Mouse (Mus musculus): ENCODE data around the gene Dhrs3.

Dhrs3 gene

GRCm38 (mm10) chr4:144892133-144892936 is at the start of gene Dhrs3:
TSS of gene Dhrs3 (plus strand) at chr4:144892827.
- DNase-seq, result peak; percentile 87

GRCm38 (mm10) chr4:144861756-144862505 is 30.7 kb upstream of the Dhrs3 start:
- no peak for DNase-seq

DNA sequence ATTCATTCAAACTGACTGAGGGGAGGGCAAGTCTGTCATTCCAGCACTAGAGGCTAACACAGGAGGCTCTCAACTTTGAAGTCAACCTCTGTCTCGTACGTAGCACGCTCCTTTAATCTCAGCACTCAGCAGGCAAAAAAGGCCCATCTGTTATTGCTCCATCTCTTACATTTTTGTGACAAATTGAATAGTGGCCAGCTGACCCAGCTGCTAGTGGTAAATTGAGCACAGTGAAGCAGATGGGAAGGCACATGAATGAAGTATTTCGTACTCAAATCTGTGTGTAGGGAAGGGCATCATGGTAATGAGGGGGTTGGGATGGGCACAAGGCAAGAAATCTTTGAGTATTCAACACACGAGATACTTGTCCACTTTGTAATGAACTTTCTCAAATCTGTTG is 24.7 kb upstream of the Dhrs3 start:
- no peak for DNase-seq

DNA sequence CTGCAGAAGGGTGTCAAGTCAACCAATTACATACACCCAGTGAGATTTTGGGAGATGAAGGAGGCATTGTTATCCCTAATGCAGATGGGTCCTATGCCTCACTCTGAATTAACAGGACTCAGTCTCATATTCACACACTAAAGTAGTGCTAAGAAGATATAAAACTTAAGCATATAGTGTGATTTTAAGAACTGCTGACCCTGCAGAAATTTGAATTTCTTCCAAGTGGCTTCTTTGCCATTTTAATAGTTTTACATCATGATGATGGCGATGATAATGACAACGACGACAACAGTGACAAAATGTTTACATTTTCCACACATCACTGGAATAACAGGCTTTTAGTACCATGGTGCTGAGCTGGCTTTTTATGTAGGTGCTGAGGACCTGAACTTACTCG is 24.0 kb upstream of the Dhrs3 start:
- no peak for DNase-seq

GRCm38 (mm10) chr4:144872905-144873304 is 19.7 kb upstream of the Dhrs3 start:
- DNase-seq, result no peak

GRCm38 (mm10) chr4:144875576-144876093 is 17.0 kb upstream of the Dhrs3 start:
- DNase-seq, result no peak

- no peak for DNase-seq
These were observed 13.1 kb upstream of the Dhrs3 start for GRCm38 (mm10) chr4:144879549-144879948.

- DNase-seq, result no peak
These were observed 11.3 kb upstream of the Dhrs3 start for GRCm38 (mm10) chr4:144881376-144881775.

- DNase-seq, result no peak
These were observed 9.7 kb upstream of the Dhrs3 start for GRCm38 (mm10) chr4:144882881-144883331.

DNA sequence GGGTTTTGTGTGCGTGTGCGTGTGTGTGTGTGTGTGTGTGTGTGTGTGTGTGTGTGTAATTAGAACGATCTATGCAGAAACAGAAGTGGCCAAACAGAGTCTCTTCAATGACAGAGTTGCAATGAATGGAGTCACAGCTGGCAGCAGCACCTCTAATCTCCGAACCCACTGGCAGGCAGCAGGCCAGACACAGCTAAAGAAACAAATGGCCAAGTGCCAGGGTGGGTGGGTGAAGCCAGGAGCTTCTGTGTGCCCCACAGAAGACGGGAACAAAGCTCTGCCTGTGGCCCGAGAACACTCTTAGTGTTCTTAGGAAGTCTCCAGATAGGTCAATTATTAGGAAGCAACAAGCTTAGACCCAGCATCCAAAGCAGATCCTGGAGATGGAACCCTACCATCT is 6.2 kb upstream of the Dhrs3 start:
- DNase-seq, result no peak

DNA sequence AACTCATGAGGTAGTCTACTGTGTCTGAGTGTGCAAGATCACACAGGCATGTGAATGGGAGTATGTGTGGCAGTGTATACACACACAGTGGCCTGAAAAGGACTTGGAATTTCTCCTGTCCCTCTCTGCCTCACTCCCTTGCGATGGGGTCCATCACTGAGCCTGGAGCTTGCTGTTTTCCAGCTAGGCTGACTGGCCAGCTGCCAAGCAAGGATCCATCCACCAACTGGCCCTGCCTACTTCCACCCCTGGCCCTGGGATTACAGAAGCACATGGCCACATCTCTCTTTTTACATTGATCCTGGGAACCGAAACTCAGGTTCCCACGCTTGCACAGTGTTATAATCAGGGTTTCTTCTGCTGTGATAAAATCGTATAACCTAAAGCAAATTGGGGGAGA is 3.9 kb upstream of the Dhrs3 start:
- DNase-seq, result no peak

DNA sequence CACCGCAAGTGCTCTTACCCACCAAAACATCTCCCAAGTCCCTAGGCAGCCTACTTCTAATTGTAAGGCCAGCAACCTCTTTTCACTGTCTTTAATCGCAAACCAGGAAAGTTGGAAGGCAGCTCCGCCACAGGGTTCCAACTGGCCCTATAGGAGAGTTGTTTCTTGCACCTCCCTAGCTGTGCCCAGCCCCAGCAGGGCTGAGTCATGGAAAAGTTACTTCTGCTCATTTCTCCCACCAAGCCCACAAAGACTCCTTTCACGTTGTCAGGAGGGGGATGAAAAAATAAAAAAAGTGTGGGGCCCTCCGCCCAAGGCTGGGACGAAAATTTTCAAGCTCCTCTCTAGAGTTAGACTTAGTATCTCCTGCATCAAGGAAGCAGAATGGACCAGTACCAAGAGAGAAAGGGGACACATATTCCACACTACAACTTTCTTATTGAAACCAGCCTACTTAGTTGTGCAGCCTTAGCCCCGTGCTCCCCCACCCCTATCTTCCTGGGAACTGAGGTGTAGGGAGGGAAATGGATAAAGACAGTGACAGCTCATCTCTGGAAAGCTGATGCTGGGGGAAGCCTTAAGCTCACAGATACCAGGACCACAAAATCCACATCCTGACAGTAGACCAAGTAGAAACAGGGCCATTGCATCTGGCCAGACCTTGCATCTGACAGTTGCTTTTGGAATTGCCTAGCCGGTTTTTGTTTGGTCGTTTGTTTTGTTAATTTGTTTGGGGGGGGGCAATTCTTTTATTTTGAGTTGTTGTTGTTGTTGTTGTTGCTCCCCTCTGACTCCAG is 2.9 kb upstream of the Dhrs3 start:
- no peak for DNase-seq

DNA sequence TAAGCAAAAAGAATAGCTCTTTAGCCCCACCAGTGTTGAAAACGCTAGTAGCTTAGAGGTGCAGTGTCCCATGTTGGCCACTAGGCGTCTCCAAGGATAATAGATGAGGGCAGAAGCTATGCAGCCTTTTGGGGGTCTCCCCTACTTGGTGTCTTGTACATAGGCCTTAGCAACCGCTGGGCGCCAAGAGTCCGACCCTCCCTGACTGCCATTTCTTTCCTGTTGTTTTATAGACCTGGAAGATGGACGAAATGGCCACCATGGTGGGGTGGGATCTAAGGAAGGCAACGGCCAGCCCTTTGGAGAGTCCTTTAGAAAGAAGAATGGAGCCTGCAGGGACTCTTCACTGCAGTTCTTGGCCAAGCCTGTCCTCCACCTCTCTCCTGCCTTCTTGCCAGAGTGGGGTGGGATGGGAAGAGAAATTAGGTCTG is 1.9 kb upstream of the Dhrs3 start:
- DNase-seq, result peak; percentile 65

GRCm38 (mm10) chr4:144891121-144891711 is 1.4 kb upstream of the Dhrs3 start:
- DNase-seq, result peak; percentile 35

GRCm38 (mm10) chr4:144891743-144892132 is 889 bp upstream of the Dhrs3 start:
- no peak for DNase-seq

DNA sequence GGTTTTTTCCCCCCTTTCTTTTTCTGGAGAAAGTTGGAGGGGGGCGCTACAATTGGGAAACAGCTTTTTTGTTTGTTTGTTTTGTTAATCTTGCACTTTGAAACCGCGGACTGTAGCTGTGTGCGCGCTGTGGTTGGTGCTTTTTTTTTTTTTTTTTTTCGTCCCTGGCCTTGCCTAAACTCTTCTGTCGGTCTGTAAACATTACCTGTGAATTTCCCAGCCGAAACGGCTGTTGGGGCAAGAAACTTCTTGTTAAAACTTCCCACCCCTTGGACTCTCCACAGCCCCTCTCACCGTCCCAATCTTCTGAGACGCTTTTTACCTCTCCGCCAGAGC is 278 bp downstream of the Dhrs3 start:
- peak; percentile 39 for DNase-seq

DNA sequence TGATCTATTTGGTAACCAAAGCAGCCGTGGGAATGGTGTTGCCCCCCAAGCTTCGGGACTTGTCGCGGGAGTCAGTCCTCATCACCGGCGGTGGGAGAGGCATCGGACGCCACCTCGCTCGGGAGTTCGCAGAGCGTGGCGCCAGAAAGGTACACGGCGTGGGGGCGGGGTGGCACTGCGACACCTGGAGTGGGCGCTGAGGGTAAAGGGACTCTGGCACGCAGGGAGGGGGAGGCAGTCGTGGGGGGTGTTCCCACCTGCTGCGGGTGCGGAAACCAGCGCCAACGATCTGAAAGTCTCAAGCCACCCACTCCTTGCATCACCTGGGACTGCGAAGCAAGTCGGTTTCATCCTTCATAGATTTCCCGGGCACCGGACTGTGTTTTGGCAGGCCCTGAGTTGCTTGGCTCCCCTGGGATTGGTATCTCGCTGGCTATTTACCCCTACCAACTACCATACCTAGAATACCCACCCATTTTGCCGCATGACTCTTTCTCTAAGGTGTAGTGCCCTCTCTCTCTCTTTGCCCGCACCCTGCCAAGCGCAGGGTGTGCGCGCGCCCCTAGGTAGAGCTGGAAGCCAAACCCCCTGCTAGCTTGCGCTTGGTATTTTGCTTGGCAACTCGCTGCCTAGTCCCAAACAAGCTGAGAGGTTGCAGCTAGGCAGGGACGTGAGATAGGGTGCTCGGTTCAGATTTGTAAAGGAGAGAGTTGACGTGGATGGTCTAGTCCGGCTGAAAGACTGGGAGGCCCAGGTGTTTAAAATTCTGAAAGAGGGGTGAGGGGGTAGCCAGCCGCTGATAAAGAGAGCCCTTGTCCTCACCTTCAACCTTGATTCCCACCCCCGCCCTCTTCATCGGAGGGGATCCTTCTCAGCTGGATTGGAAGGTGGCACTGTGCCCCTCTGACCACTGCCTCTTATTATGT is 1.2 kb downstream of the Dhrs3 start:
- peak; percentile 69 for DNase-seq

- peak; percentile 54 for DNase-seq
These were observed 2.0 kb downstream of the Dhrs3 start for GRCm38 (mm10) chr4:144894487-144895210.

DNA sequence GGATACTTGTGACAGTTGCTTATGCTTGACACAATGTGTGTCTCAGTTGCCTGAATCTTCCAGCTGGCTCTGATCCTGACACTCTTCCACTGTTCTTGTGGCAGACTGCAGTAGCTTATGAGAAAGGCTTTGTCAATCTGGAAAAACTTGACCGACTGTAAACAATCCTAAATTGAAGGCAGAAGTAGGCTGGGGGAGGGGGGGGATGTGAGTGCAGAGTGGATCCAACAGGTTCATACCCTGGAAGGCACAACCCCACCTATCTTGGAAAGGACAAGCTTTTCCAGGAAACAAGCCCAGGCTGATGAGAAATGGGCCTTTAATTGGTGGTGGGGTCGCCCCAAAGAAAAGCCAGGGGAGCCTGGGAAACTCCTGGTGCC is 2.6 kb downstream of the Dhrs3 start:
- DNase-seq, result peak; percentile 52

- peak; percentile 78 for DNase-seq
These were observed 3.7 kb downstream of the Dhrs3 start for GRCm38 (mm10) chr4:144896321-144896720.

All from lung, postnatal 14 days (tissue).